In the genomic region with DNA sequence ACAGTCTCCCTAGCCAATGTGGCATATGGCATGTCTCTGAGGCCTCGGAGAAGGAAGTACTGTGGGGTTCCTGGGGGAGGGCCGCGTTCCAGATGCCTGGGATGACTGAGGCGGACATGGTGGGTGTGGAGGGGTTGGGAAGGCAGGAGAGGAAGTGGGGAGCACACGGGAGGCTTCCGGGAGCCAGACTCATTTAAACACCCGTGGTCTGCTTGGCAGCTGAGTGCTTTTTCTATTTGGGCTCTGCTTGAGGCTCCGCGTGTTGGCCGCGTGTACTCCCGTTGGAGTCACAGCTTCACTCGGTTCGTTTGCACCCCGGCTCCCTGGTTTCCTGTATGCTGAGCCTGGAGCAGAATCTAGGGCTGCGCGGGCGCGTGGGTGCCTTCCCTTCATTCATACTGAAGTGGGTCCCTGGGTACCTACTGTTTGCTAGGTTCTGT, we compare ENCODE assay signal across 10 mouse cellular contexts. TPM values are rescaled to one million over a fixed set of nuclear protein-coding genes. Genes with fewer than 3 reads are reported as not detected.
DNase-seq lines count a peak whose midpoint lies in the region; ATAC-seq and TF ChIP-seq lines count a peak whose summit lies in the region.
"Had no signal": no experiment of that assay in that cellular context is flagged by ENCODE, and none has a peak within 500 bp of the region (broad histone marks: within the 10 kb centered on the region; RNA-seq: fewer than 3 reads in every experiment).

No protein-coding gene starts in this region.

- no peak overlapping the region for H3K27ac ChIP-seq in kidney, embryonic 14.5 days (ENCODE audit: low read depth, low read length)
- no peak overlapping the region for H3K27ac ChIP-seq in ES-Bruce4 (ENCODE audit: insufficient read depth, low read length)
- H3K27ac ChIP-seq in hindbrain, embryonic 16.5 days (ENCODE audit: low read depth, low read length): peak overlapping the region; percentile 37; the same call in 1 of the 2 replicates
- H3K27ac ChIP-seq: liver, embryonic 14.5 days had no signal

- H3K27me3 ChIP-seq in kidney, embryonic 14.5 days (ENCODE audit: control insufficient read depth, insufficient read depth, low read length): no peaks in the 10 kb centered on the region
- H3K27me3 ChIP-seq in ES-Bruce4 (ENCODE audit: control insufficient read depth, insufficient read depth, low read length, poor library complexity, severe bottlenecking): 0 out of 2 replicates have a peak, but pooled peaks cover 2% of the 10 kb centered on the region
- H3K27me3 ChIP-seq in hindbrain, embryonic 16.5 days (replicated peaks; ENCODE audit: control insufficient read depth, insufficient read depth, low read length): peaks cover 3% of the 10 kb centered on the region

- DNase-seq in kidney, postnatal 14 days: no peak
- peak; percentile 47 to 49 for DNase-seq in cerebellum, postnatal 36 days
- no peak for DNase-seq in adrenal gland, postnatal 36 days
- DNase-seq in spleen, postnatal 36 days (ENCODE audit: low spot score in 2 of 2): no peak
- no peak for DNase-seq in c-Kit-positive CD71-positive TER-119-positive erythroid progenitor cells, embryonic 14.5 days (ENCODE audit: low spot score)

- no peaks in the 10 kb centered on the region for H3K36me3 ChIP-seq in kidney, embryonic 14.5 days (ENCODE audit: control insufficient read depth, insufficient read depth, low read length)
- H3K36me3 ChIP-seq in ES-Bruce4 (ENCODE audit: control insufficient read depth, insufficient read depth, low read length, poor library complexity, severe bottlenecking): no peaks in the 10 kb centered on the region
- no peaks in the 10 kb centered on the region for H3K36me3 ChIP-seq in hindbrain, embryonic 16.5 days (ENCODE audit: control insufficient read depth, insufficient read depth, low read length)
- H3K36me3 ChIP-seq: G1E had no signal

- no peak for TF ChIP-seq CTCF in ES-Bruce4 (IDR thresholded peaks at IDR 0.05; ENCODE audit: low read depth, low read length)

- TF ChIP-seq POLR2A in ES-Bruce4 (IDR thresholded peaks at IDR 0.05; ENCODE audit: insufficient read depth, low read length): no peak

- 49% methylated on average over 19 of the region's 19 CpGs for WGBS in kidney, embryonic 14.5 days
- WGBS in hindbrain, embryonic 16.5 days: 45% methylated on average over 19 of the region's 19 CpGs

- peak overlapping the region; percentile 0; the same call in 1 of the 2 replicates for H3K9ac ChIP-seq in kidney, embryonic 14.5 days (ENCODE audit: low read depth, low read length)
- H3K9ac ChIP-seq in ES-Bruce4 (ENCODE audit: low read depth, poor library complexity, severe bottlenecking): peak overlapping the region; percentile 28
- 0 out of 2 replicates have a peak overlapping the region, but pooled peaks have one; percentile 4 for H3K9ac ChIP-seq in hindbrain, embryonic 16.5 days (ENCODE audit: low read depth, low read length)
- H3K9ac ChIP-seq: liver, embryonic 14.5 days had no signal

- no peak overlapping the region for H3K4me2 ChIP-seq in kidney, embryonic 14.5 days (replicated peaks; ENCODE audit: low read depth, low read length)
- no peak overlapping the region for H3K4me2 ChIP-seq in hindbrain, embryonic 16.5 days (ENCODE audit: low read length)

- ATAC-seq in kidney, embryonic 14.5 days (ENCODE audit: low FRiP score, low TSS enrichment): no peak
- no peak for ATAC-seq in hindbrain, embryonic 16.5 days

- H3K4me3 ChIP-seq in kidney, embryonic 14.5 days (ENCODE audit: low read length): no peak overlapping the region
- peak overlapping the region; percentile 9; the same call in 1 of the 2 replicates for H3K4me3 ChIP-seq in ES-Bruce4 (ENCODE audit: low read depth, low read length)
- no peak overlapping the region for H3K4me3 ChIP-seq in hindbrain, embryonic 16.5 days (ENCODE audit: low read length)

- no peak for TF ChIP-seq EP300 in ES-Bruce4 (IDR thresholded peaks at IDR 0.05; ENCODE audit: insufficient read depth, low read depth, low read length)

- peaks cover 68% of the 10 kb centered on the region for H3K4me1 ChIP-seq in kidney, embryonic 14.5 days (ENCODE audit: control insufficient read depth, insufficient read depth, low read length)
- H3K4me1 ChIP-seq in ES-Bruce4 (ENCODE audit: control insufficient read depth, insufficient read depth, low read length): no peaks in the 10 kb centered on the region
- H3K4me1 ChIP-seq in hindbrain, embryonic 16.5 days (ENCODE audit: control insufficient read depth, insufficient read depth, low read depth, low read length): peaks cover 41% of the 10 kb centered on the region

- H3K9me3 ChIP-seq in kidney, embryonic 14.5 days (ENCODE audit: control insufficient read depth, low read length): no peaks in the 10 kb centered on the region
- no peaks in the 10 kb centered on the region for H3K9me3 ChIP-seq in ES-Bruce4 (replicated peaks; ENCODE audit: control insufficient read depth, insufficient read depth, low read length, poor library complexity, severe bottlenecking)
- no peaks in the 10 kb centered on the region for H3K9me3 ChIP-seq in hindbrain, embryonic 16.5 days (ENCODE audit: control insufficient read depth, low read length)
- H3K9me3 ChIP-seq: G1E had no signal

RNA-seq across cellular contexts. Expression of gene Gse1, which starts 40.3 kb away (rescaled TPM):
- polyA plus RNA-seq in kidney, embryonic 14.5 days (2014; fragmentation: Nextera tagmentation; extraction: Ambion mirVana): 11.3 and 12.1 TPM in 2 replicates
- 20.7 and 31.8 TPM in 2 replicates for polyA plus RNA-seq in ES-Bruce4 (2011; ENCODE audit: insufficient read depth, insufficient read length, low read depth, missing spikeins)
- polyA plus RNA-seq in hindbrain, embryonic 16.5 days (2015; fragmentation: Nextera tagmentation; extraction: Ambion mirVana): 10.7 and 14.8 TPM in 2 replicates
- 10 to 100 TPM; 25.9 to 30.2 TPM for total RNA-seq in adrenal gland, postnatal 36 days (2021)

Comparison
In these comparisons a context has a peak if more than half of its experiments do, and no peak if none do; other contexts are left out.
1. DNase-seq: peak in cerebellum, postnatal 36 days (2 of 2); none in kidney, postnatal 14 days (single experiment), adrenal gland, postnatal 36 days (0 of 2), spleen, postnatal 36 days (0 of 2) and c-Kit-positive CD71-positive TER-119-positive erythroid progenitor cells, embryonic 14.5 days (single experiment).
2. Peak in every context shown above with its lines, with median percentiles within 50 percentile points of each other: H3K9ac ChIP-seq.